Mouse (Mus musculus) left cerebral cortex, adult 2 months (tissue): ENCODE measurements around the gene Lad1. TPM values are rescaled to one million over a fixed set of nuclear protein-coding genes. Genes with fewer than 3 reads are reported as not detected.
A peak's percentile ranks its signal among the peaks of the same experiment; 100 is the strongest.

Source experiments
- DNase-seq, 2 experiments: peaks; one replicate each; pipeline ENCODE4 v3.0.0; 2021 to 2022; ENCODE audit warnings: low spot score in 2 of 2, mixed read lengths in 1 of 2; ENCODE audit errors: extremely low spot score in 1 of 2
- H3K27ac ChIP-seq: fragments of 200-600 bp; 2 replicates; pipeline ENCODE4 v1.8.1; 2022
- H3K4me3 ChIP-seq: fragments of 200-600 bp; 2 replicates; pipeline ENCODE4 v1.8.1; 2022
- CTCF ChIP-seq: fragments of 200-600 bp; IDR thresholded peaks from 2 replicates; pipeline ENCODE4 v1.8.1; 2022; ENCODE audit warnings: antibody characterized with exemption, mild to moderate bottlenecking, moderate library complexity
- intact Hi-C: fragments of 180-260 bp; cut with DNase I; formaldehyde crosslinking; loops from one replicate; pipeline ENCODE4 v1.15.1; 2025
- total RNA-seq, 2 experiments: library from RNA; stranded (reverse); gene quantifications; 2 replicates each; pipeline ENCODE4 v1.2.3; 2021

The Lad1 gene
- total RNA-seq, 2 experiments from 2014 or later = 0.95 to 0.98 TPM

GRCm38 (mm10) chr1:135835716-135836483, 17.5 kb downstream of the Lad1 start, which contains the start of gene Tnnt2:
Gene Tnnt2 (plus strand): TSS chr1:135836354.
- TF ChIP-seq CTCF = no peak
- no peak for DNase-seq
- no peak within 1 kb of the TSS for H3K27ac ChIP-seq
- intact Hi-C loops = no loop called here
- no peak within 1 kb of the TSS for H3K4me3 ChIP-seq

GRCm38 (mm10) chr1:135838626-135839025, 20.2 kb downstream of the Lad1 start:
- H3K27ac ChIP-seq = no peak overlapping the region
- DNase-seq = no peak
- no peak for TF ChIP-seq CTCF
- no peak overlapping the region for H3K4me3 ChIP-seq
- intact Hi-C loops = no loop called here

DNA sequence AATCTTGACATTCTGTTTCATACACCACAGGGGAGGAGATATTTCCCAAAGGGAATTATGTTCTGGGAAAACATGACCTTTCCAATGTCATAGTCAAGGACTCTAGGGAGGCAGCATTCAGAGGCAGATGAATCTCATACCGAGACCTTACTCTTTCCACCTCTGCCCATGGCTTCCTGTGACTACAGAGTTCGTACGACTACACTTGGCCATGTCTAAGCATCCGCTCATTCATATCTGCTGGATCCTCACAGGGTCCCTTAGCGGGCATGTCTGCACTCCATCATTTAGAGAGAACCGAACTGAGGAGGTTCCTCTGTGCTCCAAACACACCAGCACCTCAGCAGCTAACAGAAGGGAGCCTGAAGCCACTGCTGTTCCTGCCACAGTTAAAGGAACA, 20.7 kb downstream of the Lad1 start:
- no peak overlapping the region for H3K27ac ChIP-seq
- no peak for DNase-seq
- intact Hi-C loops = no loop called here
- H3K4me3 ChIP-seq = no peak overlapping the region
- TF ChIP-seq CTCF = no peak

DNA sequence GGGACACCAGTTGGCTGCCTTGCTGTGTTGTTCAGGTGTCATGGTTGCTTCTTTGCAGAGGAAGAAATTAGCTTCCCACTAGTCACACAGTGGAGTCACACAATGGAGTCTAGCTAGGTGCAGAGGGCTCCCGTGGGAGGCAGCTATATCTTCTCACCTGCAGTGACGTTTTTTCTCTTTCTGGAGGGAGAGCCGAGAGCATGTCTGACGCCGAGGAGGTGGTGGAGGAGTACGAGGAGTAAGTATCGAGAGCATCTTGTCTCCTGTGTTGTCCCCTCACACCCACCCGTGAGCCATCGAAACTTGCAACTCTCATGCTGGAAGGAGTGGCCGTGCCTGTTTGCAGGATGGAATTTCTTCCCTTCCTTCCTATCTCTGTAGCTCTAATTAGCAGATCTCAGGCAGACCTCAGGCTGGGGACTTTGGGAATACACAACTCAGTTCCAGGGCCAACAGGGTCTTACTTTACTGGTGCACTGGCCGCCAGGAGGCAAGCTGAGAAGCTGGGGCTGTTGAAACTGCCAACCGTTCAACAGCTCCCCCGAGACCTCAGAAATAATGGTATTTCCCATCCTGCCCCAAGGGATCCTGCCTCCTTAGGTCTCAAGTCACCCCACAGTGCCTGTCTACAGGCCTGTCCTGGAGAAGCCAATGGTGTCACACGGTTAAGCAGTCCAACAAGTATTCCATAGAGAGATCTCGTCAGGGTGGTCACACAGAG, 22.4 kb downstream of the Lad1 start:
- intact Hi-C loops = loop anchor here (10.0 kb wide), 1 partner anchor 364 kb away; no protein-coding TSS in a partner anchor
- no peak overlapping the region for H3K4me3 ChIP-seq
- DNase-seq = no peak
- no peak overlapping the region for H3K27ac ChIP-seq
- TF ChIP-seq CTCF = no peak

- no peak for DNase-seq
- TF ChIP-seq CTCF = no peak
Measured at GRCm38 (mm10) chr1:135843519-135844262, 25.3 kb downstream of the Lad1 start.

GRCm38 (mm10) chr1:135844481-135844880, 26.1 kb downstream of the Lad1 start:
- TF ChIP-seq CTCF = no peak
- Histone ChIP-seq H3K27ac (no peak overlapping the region), H3K4me3 (no peak overlapping the region)
- DNase-seq = no peak
- intact Hi-C loops = loop anchor here (10.0 kb wide), 1 partner anchor 360 kb away; no protein-coding TSS in a partner anchor

More at GRCm38 (mm10) chr1:135843519-135844262, 25.3 kb downstream of the Lad1 start:
- intact Hi-C loops = loop anchor here (10.0 kb wide), 1 partner anchor 361 kb away; no protein-coding TSS in a partner anchor
- Histone ChIP-seq H3K27ac (no peak overlapping the region), H3K4me3 (no peak overlapping the region)

DNA sequence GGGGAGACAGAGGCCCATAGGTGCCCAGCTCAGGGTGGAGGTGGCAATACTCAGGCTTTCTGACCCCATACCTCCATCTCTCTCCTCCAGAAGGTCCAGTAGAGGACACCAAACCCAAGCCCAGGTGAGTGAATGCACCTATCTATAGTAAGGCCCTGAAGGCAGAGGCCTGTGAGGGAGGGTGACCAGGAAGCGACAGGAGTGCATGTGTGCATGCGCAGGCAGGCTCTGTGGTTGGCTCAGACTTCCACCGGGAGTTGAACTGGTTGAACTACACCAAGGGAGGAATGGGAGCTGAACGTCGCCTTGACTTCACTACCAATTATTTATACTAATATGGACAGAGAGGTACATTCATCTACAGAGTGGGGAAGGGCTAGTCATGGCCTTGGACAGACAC, 28.2 kb downstream of the Lad1 start:
- no peak overlapping the region for H3K4me3 ChIP-seq
- no peak for TF ChIP-seq CTCF
- no peak overlapping the region for H3K27ac ChIP-seq
- DNase-seq = no peak
- intact Hi-C loops = loop anchor here (5.0 to 10.0 kb wide), 2 partner anchors 96 to 358 kb away; no protein-coding TSS in a partner anchor

DNA sequence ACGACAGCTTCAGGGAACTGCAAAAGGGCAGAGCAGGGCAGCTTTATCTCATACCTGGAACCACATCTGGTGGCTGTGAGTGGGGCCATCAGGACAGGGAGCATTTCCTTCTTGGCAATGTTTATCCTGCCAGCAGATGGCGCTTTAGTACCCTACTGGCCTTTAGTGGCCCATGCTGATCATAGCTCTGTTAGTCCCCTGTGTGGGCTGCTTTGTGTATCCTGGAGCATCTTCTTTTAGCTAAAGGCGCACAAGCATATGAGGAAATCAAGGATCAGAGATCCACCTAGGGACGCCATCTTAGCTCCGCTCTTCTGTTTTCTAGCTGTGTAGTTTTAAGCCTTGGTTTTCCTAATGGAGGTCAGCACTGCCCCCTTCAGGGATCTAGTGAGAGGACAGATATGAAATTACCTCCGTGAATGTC, 28.8 kb downstream of the Lad1 start:
- peak; percentile 58 for TF ChIP-seq CTCF
- no peak overlapping the region for H3K27ac ChIP-seq
- no peak overlapping the region for H3K4me3 ChIP-seq
- intact Hi-C loops = loop anchor here (5.0 to 10.0 kb wide), 2 partner anchors 95 to 358 kb away; no protein-coding TSS in a partner anchor
- DNase-seq = no peak

- TF ChIP-seq CTCF = no peak
- no peak overlapping the region for H3K4me3 ChIP-seq
- H3K27ac ChIP-seq = no peak overlapping the region
- intact Hi-C loops = loop anchor here (5.0 to 10.0 kb wide), 2 partner anchors 95 to 357 kb away; no protein-coding TSS in a partner anchor
- DNase-seq = no peak
Measured at GRCm38 (mm10) chr1:135847611-135848351, 29.4 kb downstream of the Lad1 start.

GRCm38 (mm10) chr1:135850722-135851512, 32.5 kb downstream of the Lad1 start:
- intact Hi-C loops = no loop called here
- no peak overlapping the region for H3K4me3 ChIP-seq
- TF ChIP-seq CTCF = peak; percentile 62
- H3K27ac ChIP-seq = no peak overlapping the region
- no peak for DNase-seq
